Mouse (Mus musculus) embryonic facial prominence, embryonic 11.5 days (tissue): ENCODE measurements around the gene 2700097O09Rik. TPM values are rescaled to one million over a fixed set of nuclear protein-coding genes. Genes with fewer than 3 reads are reported as not detected.

Source experiments
- ATAC-seq: fragments of 200-750 bp; cut with Nextera tagmentation; replicated peaks from 2 replicates; pipeline ENCODE4 v1.8.0; 2017; ENCODE audit warnings: low read depth; ENCODE audit not compliant: insufficient number of reproducible peaks, low FRiP score, low TSS enrichment
- DNase-seq: peaks from one replicate; pipeline ENCODE4 v3.0.0-alpha.2; 2015; ENCODE audit warnings: low spot score
- H3K27ac ChIP-seq: fragments of 300-500 bp; sonication (generic); replicated peaks from 2 replicates; pipeline ENCODE4 v1.5.1; 2014; ENCODE audit warnings: mild to moderate bottlenecking, low read depth, low read length, control low read depth
- H3K27me3 ChIP-seq: fragments of 300-500 bp; sonication (generic); 2 replicates; pipeline ENCODE4 v1.6.1; 2014; ENCODE audit warnings: mild to moderate bottlenecking, low read length, moderate library complexity, mixed read lengths; ENCODE audit not compliant: control insufficient read depth, insufficient read depth
- H3K36me3 ChIP-seq: fragments of 300-500 bp; sonication (generic); replicated peaks from 2 replicates; pipeline ENCODE4 v1.6.1; 2014; ENCODE audit warnings: low read depth, mild to moderate bottlenecking, low read length, moderate library complexity, mixed read lengths; ENCODE audit not compliant: control insufficient read depth, insufficient read depth
- H3K4me1 ChIP-seq: fragments of 300-500 bp; sonication (generic); 2 replicates; pipeline ENCODE4 v1.6.1; 2014; ENCODE audit warnings: low read length, mixed read lengths; ENCODE audit not compliant: control insufficient read depth, insufficient read depth
- H3K4me2 ChIP-seq: fragments of 300-500 bp; sonication (generic); 2 replicates; pipeline ENCODE4 v1.6.1; 2014; ENCODE audit warnings: low read depth, mild to moderate bottlenecking, control low read depth, low read length, moderate library complexity
- H3K4me3 ChIP-seq: fragments of 300-500 bp; sonication (generic); 2 replicates; pipeline ENCODE4 v1.5.1; 2014; ENCODE audit warnings: low read depth, low read length, control low read depth
- H3K9ac ChIP-seq: fragments of 300-500 bp; sonication (generic); replicated peaks from 2 replicates; pipeline ENCODE4 v1.6.1; 2014; ENCODE audit warnings: mild to moderate bottlenecking, control low read depth, low read length
- H3K9me3 ChIP-seq: fragments of 300-500 bp; sonication (generic); replicated peaks from 2 replicates; pipeline ENCODE4 v1.6.1; 2016; ENCODE audit warnings: mild to moderate bottlenecking, low read length, inconsistent platforms, mixed read lengths; ENCODE audit not compliant: control insufficient read depth
- WGBS: fragments of 180-500 bp; shearing (Covaris S2); extraction: QIAGEN DNeasy Blood & Tissue Kit; methylation state at CpG from one replicate; pipeline ENCODE4 v1.1.7; 2014; 5-methylcytosine and 5-hydroxymethylcytosine counted together
- polyA plus RNA-seq: library from polyadenylated mRNA; unstranded; fragments of >200 nt; fragmentation: Nextera tagmentation; extraction: Ambion mirVana; gene quantifications from 2 replicates; pipeline ENCODE4 v1.2.1, GENCODE M21; 2014

2700097O09Rik gene
- polyA plus RNA-seq, 1 experiment from 2014 or later = 35.6 TPM

- H3K27me3 ChIP-seq = no peaks in the 10 kb centered on the region
- no peaks in the 10 kb centered on the region for H3K9me3 ChIP-seq
- 81% methylated on average over 7 of the region's 7 CpGs for WGBS
- no peak for DNase-seq
- no peak for ATAC-seq
- H3K27ac ChIP-seq = no peak overlapping the region
- H3K4me1 ChIP-seq = no peaks in the 10 kb centered on the region
- H3K4me3 ChIP-seq = no peak overlapping the region
- no peak overlapping the region for H3K4me2 ChIP-seq
- H3K9ac ChIP-seq = no peak overlapping the region
- no peaks in the 10 kb centered on the region for H3K36me3 ChIP-seq
These were observed 60.5 kb downstream of the 2700097O09Rik start for GRCm38 (mm10) chr12:55019421-55019877.

- 58% methylated on average over 9 of the region's 9 CpGs for WGBS
- ATAC-seq (no peak), DNase-seq (no peak)
These were observed 62.7 kb downstream of the 2700097O09Rik start for GRCm38 (mm10) chr12:55017119-55017721.

GRCm38 (mm10) chr12:55016339-55017118, 63.4 kb downstream of the 2700097O09Rik start:
- Histone ChIP-seq H3K9ac (no peak overlapping the region), H3K27me3 (no peaks in the 10 kb centered on the region), H3K27ac (no peak overlapping the region), H3K4me1 (no peaks in the 10 kb centered on the region), H3K4me3 (no peak overlapping the region), H3K9me3 (no peaks in the 10 kb centered on the region), H3K4me2 (no peak overlapping the region), H3K36me3 (no peaks in the 10 kb centered on the region)
- WGBS = 75% methylated on average over 8 of the region's 8 CpGs
- no peak for DNase-seq
- no peak for ATAC-seq

More at GRCm38 (mm10) chr12:55017119-55017721, 62.7 kb downstream of the 2700097O09Rik start:
- Histone ChIP-seq H3K9me3 (no peaks in the 10 kb centered on the region), H3K27me3 (no peaks in the 10 kb centered on the region), H3K36me3 (no peaks in the 10 kb centered on the region), H3K27ac (no peak overlapping the region), H3K4me3 (no peak overlapping the region), H3K4me1 (no peaks in the 10 kb centered on the region), H3K4me2 (no peak overlapping the region), H3K9ac (no peak overlapping the region)

GRCm38 (mm10) chr12:55015428-55015827, 64.5 kb downstream of the 2700097O09Rik start:
- ATAC-seq = no peak

GRCm38 (mm10) chr12:55013626-55014398, 66.1 kb downstream of the 2700097O09Rik start, which contains the start of gene Baz1a:
TSS of gene Baz1a (minus strand) at chr12:55014348.
- Histone ChIP-seq H3K27me3 (no peaks in the 10 kb centered on the region), H3K4me3 (no peak within 1 kb of the TSS), H3K9ac (no peak within 1 kb of the TSS), H3K4me1 (no peaks in the 10 kb centered on the region), H3K27ac (no peak within 1 kb of the TSS), H3K4me2 (no peak within 1 kb of the TSS), H3K9me3 (no peaks in the 10 kb centered on the region), H3K36me3 (no peaks in the 10 kb centered on the region)
- WGBS = 89% methylated on average over 6 of the region's 6 CpGs
- no peak for ATAC-seq
- no peak for DNase-seq

More at GRCm38 (mm10) chr12:55015428-55015827, 64.5 kb downstream of the 2700097O09Rik start:
- Histone ChIP-seq H3K27me3 (no peaks in the 10 kb centered on the region), H3K27ac (no peak overlapping the region), H3K4me1 (no peaks in the 10 kb centered on the region), H3K4me2 (no peak overlapping the region), H3K36me3 (no peaks in the 10 kb centered on the region), H3K9ac (no peak overlapping the region), H3K4me3 (no peak overlapping the region), H3K9me3 (no peaks in the 10 kb centered on the region)
- peak; percentile 70 for DNase-seq
- 56% methylated on average over 5 of the region's 5 CpGs for WGBS

- 74% methylated on average over 1 of the region's 1 CpGs for WGBS
- ATAC-seq (no peak), DNase-seq (no peak)
- Histone ChIP-seq H3K9ac (no peak overlapping the region), H3K9me3 (no peaks in the 10 kb centered on the region), H3K27me3 (no peaks in the 10 kb centered on the region), H3K4me3 (no peak overlapping the region), H3K4me2 (no peak overlapping the region), H3K36me3 (no peaks in the 10 kb centered on the region), H3K4me1 (no peaks in the 10 kb centered on the region), H3K27ac (no peak overlapping the region)
These were observed 66.9 kb downstream of the 2700097O09Rik start for GRCm38 (mm10) chr12:55013031-55013430.

GRCm38 (mm10) chr12:55007361-55008008, 72.4 kb downstream of the 2700097O09Rik start:
- DNase-seq = no peak
- Histone ChIP-seq H3K9ac (no peak overlapping the region), H3K27me3 (no peaks in the 10 kb centered on the region), H3K4me3 (no peak overlapping the region), H3K36me3 (no peaks in the 10 kb centered on the region), H3K4me1 (no peaks in the 10 kb centered on the region), H3K9me3 (no peaks in the 10 kb centered on the region; the same call in 1 of the 2 replicates), H3K27ac (no peak overlapping the region), H3K4me2 (no peak overlapping the region)
- WGBS = 83% methylated on average over 14 of the region's 14 CpGs
- no peak for ATAC-seq
